Mouse (Mus musculus) kidney, postnatal 10 days (tissue): ENCODE measurements around the gene Cyp21a1.
"Not testable (repeated sequence)": the region's sequence is repeated elsewhere in the genome, so short reads cannot be mapped to it uniquely, and the experiment has no call there.

Source experiments
- DNase-seq: peaks from one replicate; pipeline ENCODE4 v3.0.0; 2021; ENCODE audit warnings: mixed read lengths

The Cyp21a1 gene

DNA sequence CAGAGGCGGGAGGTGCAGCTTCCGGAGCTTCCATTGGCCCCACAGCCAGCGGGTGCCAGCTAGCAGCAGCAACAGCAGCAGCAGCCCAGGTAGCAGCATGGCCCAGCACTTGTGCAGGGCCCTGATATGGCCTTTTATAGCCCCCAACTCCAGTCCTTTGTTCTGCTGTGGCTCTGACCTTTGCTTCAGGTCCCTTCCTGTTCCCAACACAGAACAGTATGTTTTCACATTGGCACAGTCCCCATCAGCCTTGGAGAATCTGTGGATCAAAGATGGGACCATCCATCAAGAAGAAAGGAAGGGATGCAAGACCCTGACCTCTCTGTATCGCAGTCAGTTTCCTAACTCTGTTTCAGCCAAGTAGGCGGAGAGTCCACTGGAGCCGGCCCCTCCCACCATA lies at the start of gene Cyp21a1:
Gene Cyp21a1 (minus strand): TSS at position 261 of the 400 bp plus-strand sequence.
- DNase-seq: not testable (repeated sequence)

DNA sequence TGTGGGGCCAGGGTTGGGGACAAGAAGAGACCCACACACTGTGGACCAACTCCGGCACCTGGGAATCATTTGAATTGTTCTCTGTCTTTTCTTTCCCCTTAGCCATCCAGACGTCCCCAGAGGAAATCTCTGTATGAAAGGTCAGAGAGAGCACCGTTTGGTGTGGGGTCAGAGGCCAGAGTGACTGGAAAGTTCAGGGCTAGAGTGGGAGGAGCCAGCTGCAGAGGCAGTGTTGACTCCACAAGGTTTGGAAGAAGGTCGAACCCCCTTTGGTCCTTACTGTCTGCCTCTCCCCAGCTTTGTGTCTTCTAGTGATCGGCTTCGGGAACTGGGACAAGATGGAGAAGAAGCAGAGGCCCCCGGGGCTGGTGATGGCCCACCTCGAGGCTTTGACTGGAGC lies 49.1 kb upstream of the Cyp21a1 start:
- DNase-seq: no peak

DNA sequence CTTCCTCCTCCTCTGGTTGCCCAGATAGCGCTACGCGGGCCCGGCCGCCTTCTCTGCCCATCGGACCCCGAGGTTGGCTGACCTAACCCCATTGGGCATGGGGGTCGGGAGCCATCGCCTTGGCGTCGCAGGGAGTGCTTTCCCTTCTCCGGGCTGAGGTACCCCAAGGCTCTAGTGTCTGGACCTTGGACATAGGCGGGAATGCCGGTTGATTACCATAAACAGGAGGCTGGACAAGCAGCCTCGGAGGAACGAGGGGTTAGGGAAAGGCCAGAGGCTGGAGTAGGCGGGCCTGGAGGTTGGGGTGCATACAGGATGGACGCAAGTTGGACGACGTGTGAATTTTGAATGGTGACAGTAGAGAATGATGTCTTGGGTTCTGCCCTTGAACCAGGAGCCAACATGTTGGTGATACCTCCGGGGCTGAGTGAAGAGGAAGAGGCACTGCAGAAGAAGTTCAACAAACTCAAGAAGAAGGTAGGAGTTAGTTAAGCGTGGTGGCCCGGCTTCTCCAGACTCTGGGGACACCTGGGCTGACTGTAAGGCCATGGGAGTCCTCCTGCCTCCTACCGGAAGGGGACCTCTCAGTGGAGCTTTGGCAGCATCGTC lies 46.3 kb upstream of the Cyp21a1 start:
- DNase-seq: no peak

DNA sequence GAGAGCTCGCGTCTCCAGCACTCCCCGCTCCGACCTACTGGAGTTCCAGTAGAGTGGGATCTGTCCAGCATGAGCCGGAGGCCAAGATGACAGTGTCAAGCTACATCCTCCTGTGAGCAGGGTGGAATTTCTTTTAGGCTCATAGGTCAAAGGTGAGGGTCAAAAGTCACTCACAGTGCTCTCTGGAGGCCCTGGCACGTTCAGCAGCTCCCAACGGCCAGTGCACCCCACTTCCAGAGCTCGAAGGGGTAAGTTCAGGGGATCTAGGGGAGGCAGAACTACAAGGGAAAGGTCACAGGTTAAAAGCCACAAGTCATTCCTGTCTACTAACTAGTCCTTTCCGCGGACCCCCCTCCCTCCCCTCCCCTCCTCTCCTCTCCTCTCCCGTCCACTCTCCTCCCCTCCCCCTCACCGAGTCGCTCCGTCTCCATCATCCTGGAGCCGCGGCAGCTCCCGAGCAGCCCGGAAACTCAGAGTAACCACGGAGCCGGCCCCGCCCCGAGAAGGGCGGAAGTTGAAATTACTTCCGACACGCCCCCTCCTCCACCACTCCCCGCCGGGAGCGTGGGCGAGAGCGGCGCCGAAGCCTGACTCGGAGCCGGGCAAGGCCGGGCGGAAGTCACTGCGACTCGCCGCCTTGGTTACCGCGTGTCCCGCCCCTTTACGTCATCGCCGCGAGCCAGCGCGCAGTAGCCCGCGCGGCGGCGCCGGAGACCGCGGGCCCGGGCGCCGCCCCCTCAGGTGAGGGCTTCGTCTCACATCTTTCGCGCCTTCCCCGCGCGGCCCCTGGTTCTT lies 45.6 kb upstream of the Cyp21a1 start, which contains the start of the genes Skiv2l and Nelfe:
Gene Skiv2l (minus strand): TSS at position 489 of the 795 bp plus-strand sequence.
Gene Nelfe (plus strand): TSS at position 670 of the 795 bp plus-strand sequence.
- DNase-seq: peak; percentile 99

DNA sequence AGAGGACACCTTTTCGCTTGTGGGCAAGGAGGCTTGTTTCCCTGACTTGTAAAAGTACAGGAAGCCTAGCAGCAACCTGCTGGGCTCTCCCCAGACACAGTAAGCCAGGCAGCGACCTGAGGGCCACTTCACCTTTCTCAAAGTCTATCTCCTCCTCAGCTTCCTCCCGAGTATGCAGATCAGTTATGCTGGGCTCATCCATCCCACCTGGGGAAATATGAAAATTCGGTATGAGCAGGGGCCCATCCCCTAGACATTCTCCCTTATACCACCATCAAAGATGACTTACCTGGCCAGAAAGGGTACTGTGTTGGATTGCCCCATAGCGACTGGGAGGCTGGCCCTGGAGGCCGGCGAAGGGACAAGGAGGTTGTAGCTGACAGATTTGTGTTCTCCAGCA lies 43.3 kb upstream of the Cyp21a1 start:
- DNase-seq: no peak

DNA sequence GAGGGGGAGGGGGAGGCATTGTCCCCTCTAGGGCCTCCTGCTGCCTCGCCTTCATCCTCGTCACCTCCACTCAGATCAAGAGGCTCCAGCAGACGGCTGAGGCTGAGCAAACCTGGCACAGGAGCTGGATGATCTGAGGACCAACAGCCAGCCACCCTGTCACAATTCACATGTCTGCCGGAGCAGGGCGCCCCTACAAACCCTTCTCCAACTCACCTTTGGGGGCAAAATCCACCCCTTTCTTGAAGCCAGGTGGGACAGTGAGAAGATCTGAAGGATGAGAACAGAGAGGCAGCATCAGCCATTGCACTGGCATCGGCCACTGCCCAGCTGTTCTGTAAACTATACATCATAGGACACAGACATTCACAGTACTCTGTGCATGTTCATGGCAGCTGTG lies 42.8 kb upstream of the Cyp21a1 start:
- no peak for DNase-seq

DNA sequence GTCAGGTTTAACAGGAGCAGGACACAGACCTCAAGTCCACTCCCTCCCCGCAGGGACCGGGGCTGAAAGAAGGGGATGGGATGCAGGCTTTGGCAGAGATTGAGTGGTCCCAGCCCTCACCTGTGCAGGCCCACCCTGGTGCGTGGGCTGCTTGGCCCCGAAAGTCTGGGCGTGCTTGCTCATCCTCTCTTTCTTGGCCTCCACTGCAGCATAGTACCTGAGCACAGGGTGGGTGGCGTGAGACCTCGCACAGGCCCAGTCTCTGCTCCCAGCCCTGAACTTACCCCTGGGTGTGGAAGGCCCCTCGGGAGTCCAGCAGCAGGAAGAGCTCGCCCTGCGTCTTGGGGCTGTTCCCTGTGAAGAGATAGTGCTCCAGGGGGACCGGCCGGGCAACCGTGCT lies 40.5 kb upstream of the Cyp21a1 start:
- DNase-seq: no peak

DNA sequence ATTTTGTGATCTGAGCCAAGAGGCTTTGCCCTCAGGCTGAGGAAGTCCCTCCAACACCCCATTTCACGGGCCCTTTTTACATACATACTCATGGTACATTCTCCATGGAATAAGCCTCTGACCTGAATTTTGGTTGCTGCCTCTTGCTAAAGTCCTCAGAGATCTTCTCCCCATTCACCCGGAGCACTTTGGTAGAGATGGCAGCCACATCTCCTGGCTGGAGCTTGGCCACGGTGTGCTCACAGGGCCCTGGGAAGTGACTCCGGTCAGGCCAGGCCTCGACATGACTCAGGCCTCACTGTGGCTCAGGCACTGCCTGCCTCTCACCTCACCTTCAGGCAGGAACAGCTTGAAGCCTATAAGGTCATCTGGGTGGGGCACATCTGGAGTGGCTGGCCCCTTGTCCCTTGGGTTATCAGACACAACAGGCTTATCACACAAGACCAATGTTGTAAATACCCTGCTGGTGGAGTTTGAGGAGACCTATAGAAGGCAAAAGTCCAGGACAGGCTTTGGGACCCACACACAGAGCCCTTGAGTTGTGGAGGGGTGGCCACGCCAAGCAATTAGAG lies 36.5 kb upstream of the Cyp21a1 start:
- DNase-seq: no peak

DNA sequence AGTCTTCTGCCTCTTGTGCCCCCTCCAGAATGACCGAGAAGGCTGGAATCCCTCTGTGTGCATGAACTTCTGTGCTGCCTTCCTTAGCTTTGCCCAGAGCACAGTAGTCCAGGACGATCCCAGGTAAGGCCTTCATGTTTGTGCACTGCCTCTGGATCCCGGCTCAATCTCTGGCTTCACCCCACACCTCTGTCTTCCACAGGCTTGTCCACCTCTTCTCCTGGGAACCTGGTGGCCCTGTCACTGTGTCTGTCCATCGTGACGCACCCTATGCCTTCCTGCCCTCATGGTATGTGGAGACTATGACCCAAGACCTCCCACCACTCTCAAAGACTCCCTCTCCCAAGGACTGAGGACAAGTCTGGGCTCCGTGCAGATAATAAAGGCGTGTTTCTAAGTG lies 34.4 kb upstream of the Cyp21a1 start:
- DNase-seq: no peak

DNA sequence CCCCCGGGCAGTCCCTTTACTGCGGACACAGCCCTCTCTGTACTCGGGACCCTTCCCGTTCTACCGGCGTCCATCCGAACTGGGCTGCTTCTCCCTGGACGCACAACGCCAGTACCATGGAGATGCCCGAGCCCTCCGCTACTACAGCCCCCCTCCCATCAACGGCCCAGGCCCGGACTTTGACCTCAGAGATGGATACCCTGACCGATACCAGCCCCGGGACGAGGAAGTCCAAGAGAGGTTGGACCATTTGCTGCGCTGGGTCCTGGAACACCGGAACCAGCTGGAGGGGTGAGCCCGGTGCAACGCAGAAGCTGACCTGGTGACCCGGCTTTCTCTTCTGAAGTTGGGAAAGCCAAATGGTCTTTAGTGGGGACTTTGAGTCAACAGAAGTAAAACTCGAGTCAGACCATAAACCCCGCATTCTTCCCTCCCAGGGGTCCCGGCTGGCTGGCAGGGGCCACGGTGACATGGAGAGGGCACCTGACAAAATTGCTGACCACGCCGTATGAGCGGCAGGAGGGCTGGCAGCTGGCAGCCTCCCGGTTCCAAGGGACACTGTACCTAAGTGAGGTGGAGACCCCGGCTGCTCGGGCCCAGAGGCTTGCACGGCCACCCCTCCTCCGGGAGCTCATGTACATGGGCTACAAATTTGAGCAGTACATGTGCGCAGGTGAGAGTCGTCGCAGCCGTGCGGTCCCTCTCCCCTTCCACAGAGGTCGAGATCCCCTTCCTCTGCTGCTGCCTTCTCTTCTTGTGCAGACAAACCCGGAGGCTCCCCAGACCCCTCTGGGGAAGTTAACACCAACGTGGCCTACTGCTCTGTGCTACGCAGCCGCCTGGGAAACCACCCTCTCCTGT lies 33.3 kb upstream of the Cyp21a1 start:
- DNase-seq: peak; percentile 47

DNA sequence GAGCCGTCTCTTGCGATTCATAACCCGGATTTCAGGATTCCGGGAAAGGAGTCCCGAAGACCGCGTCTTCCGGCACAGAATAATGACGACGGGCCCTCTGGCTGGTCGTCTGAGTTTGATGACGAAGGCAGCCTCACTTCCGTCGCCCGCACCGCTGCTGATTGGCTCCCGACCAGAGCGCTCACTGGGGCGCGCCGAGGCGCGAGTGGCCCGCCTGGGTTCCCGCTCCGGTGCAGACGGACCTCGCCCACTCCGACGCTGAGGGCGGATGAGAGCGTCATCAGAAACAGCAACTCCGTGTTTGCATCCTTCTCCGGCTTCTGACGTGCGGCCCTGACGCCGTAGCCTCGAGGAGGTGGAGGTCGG lies 32.5 kb upstream of the Cyp21a1 start, which contains the start of the genes Stk19 and Dxo:
Gene Stk19 (minus strand): TSS at position 90 of the 366 bp plus-strand sequence.
Gene Dxo (plus strand): TSS at position 164 of the 366 bp plus-strand sequence.
- peak; percentile 98 for DNase-seq

DNA sequence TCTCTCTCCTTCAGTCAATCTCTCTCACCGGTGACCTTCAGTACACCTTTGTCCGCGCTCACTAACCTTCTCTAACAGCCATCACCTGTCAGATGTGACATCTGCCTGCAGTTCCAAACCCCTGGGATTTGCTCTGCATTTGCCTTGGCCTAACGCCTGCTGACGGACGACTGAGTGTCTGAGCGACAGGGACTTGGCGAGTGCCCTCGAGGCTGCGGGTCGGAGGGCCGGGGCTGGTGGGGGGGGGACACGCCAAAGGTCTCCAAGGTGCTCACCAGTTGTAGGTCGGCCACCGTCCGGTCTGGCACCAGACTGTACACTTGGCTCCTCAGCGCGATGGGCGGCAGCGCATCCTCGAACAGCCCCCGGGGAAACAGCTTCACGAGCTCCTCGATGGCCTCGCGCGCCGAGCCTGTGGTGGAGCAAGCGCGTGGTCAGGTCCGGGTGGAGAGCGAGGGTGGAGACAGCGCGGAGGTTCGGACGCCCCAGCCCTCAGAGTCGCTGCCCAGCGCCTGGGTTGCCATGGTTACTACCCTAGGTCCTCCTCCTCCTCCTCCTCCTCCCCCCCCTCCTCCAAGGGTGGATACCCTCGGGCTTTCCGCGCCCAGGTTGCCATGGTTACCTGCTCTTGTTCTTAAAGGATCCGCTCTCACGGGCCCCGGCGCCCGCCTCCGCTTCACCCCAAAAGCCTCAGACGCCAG lies 31.9 kb upstream of the Cyp21a1 start:
- no peak for DNase-seq

DNA sequence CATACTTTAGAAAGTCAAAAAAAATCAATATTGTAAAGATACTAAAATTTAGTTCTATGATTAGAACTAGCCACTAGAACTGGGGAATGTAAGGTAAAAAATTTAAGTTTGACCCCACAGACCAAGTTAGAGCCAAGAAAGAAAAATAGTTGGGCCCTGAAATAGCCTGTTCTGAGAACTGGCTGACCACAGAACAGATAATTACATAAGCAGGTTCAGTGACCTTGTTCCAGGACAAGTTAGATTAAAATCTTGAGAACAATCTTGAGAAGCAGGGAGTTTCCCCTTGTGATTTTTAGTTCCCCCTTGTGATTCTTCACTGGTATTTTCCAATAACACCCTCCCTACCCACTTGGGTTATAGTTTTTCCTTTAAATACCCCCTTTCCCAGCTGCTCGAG lies 26.4 kb upstream of the Cyp21a1 start:
- not testable (repeated sequence) for DNase-seq

DNA sequence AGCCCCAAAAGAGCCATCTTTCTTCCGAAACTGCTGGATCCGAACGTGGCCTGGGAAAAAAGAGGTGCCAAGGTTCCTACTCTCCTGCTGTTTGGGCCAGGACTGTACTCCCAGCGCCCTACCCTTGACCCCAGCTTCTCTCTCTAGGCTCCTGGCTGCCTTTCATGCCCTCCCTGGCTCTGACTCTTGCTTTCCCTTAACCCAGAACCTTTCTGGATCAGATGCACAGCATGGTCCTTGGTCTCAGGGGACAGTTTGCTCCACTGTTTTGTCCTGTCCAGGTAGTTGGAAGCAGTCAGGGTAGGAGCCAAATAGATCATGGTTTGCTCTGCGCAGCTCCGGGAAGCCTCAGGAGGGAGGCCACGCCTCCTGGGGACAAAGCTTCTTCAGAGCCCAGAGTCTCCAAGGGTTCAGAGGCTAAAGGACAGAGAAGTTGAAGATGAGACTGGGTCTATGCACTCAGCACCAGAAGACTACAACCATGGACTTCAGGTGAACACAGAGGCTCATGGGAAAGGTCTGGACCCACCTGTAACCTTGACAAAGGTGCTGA lies 10.5 kb upstream of the Cyp21a1 start:
- no peak for DNase-seq

DNA sequence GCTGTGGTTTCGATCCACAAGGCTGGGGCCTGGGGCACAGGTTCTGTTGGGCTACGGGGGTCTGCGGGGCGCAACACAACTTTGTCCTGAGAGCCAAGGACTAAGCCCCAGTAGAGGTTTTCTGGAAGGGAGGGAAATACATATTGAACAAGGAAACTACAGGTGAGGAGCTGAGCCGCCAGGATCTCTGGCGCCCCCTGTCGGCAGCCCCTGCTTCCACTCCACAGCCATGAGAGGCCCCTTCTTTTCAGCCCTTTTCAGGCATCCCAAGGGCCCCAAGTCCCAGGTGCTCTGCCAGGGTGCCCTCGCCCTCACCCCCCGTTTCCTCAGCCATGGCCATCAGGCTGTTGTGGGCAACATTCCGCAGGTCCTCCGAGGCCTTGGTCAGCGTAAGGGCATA lies 9.4 kb upstream of the Cyp21a1 start:
- DNase-seq: peak; percentile 59

DNA sequence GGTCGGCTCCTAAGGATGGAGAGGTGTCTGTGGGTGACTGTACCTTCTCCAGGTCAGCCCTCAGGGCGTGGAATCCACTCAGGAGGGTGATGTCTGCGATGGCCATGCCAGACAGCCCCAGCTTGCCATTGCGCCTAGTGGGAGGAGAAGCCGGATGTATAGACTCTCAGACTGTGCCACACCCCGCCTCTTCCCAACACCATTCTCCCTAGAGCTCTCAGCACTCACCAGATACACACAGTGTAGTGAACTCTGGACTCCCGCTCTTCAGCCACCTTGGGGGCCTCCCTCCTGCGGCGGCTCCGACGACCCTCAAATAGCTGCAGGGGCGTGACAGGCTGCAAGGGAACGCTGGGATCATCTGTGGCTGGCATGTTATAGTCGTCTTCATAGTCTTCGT lies 6.9 kb upstream of the Cyp21a1 start:
- DNase-seq: no peak

DNA sequence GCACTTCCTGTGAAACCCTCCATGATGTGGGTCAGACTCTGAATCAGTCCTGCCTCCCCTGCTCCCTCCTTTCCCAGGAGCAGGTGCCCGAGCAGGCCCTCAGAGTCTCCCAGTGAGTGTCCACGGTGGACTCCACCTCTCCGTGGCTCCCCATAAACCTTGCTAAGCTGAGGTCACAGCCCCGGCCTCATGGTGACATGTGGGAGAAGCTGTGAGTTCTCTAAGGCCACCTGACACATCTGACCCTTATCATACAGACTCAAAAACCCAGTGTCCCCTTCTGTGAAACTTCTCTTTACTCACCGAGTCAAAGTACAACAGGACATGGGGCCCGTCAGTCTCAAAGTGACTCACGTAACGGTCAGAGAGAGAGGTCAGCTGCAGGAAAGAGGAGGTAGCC lies 6.5 kb upstream of the Cyp21a1 start:
- DNase-seq: not testable (repeated sequence)

DNA sequence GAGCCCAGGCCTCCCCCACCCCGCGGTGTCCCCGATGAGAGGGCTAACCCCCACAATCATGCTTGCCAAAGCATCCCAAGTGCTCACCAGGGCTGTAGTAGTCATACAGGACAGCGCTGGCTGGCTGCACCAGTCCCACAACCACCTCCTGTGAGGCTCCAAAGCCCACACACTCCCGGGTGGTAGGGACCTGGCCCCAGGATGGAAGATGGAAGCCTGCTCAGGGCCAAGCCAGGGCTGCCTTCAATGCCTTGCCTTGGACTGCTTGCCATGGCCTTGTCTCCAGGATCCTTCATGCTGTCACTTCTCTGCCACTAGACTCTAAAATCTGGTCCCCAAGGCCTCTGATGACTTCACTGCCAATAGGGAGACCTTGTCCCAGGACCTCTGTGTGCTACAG lies 6.0 kb upstream of the Cyp21a1 start:
- DNase-seq: not testable (repeated sequence)

DNA sequence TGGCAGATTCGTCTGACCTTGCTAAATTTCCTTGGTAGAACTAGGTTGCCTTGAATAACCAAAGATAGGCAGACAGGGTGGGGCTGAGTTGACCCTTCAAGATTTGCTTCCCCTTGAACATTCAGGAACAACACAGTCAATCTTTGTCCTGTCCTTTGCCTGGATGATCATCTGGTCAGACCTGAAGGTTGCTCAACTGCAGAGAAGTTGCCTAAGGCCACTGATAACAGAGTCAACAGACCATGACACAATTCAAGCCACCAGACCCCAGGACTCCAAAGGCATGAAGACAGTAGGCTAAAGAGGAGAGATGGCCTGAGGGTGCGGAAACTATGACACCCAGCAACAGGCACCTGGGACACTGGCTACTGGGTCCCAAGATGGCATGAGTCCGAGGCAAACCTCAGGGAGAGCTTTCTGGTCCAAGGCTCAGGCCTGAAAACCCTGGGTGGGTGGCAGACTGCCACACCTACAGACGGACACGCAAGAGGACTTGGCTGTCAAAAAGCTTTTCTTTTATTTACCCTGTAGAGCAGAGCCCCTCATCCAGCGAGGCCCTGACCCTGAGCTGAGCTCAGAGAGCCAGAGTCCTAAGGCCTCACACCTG lies 4.3 kb upstream of the Cyp21a1 start:
- DNase-seq: no peak

DNA sequence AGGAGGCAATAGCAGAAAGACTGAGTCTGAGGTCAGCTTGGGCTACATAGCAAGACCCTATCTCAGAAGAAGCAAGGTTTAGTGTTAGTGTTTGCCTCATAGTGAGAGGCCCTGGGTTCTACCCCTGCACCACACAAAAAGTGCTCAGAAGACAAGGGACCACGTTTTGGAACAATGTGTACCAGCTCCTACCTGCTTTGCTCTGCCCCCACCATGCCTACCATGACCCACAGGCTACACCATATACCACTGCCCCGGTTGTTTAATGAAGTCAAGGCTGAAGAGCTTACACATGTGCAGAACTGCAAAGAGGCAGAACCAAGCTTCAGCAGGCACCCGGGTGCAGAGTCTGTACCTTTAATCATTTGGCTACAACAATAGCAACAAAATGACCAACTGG lies 2.8 kb upstream of the Cyp21a1 start:
- DNase-seq: no peak

DNA sequence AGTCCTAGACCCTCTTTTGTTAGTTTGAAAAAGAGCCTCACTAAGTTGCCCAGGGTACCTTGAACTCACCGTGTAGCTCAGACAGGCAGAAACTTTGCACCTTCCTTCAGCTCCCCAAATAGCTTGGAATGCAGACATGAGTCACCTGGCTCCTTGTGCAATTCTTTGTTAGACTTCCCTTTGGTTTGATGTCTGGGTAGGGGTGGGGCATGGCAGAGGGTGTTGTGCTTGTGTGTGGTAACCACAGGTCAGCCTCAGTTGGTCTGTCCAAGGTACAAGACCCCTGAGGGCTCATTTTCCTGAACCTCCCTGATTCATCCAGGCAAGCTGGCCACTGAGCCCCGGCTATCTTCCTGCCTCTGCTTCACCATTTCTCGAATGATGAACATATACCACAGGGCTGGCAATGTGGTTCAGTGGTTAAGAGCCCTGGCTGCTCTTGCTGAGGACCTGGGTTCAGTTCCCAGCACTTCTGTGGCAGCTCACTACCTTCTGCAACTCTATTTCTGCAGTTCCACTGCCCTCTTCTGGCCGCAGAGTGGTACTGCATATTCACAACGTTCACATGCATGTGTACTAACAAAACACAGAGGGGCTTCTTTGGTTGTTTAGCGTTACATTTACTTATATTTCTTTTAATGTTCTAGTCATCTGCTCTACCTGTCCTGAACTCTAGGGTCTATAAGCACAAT lies 656 bp upstream of the Cyp21a1 start:
- no peak for DNase-seq
